8 mouse cellular contexts compared by ENCODE assay signal in genomic region chr3:95903753-95904502, GRCm38 (mm10). TPM values are rescaled to one million over a fixed set of nuclear protein-coding genes. Genes with fewer than 3 reads are reported as not detected.
DNase-seq lines count a peak whose midpoint lies in the region; ATAC-seq and TF ChIP-seq lines count a peak whose summit lies in the region.

No protein-coding gene starts in this region.

- no peaks in the 10 kb centered on the region for H3K36me3 ChIP-seq in embryonic facial prominence, embryonic 13.5 days
- H3K36me3 ChIP-seq in intestine, embryonic 14.5 days (ENCODE audit: control insufficient read depth, insufficient read depth, low read length), result no peaks in the 10 kb centered on the region
- no peaks in the 10 kb centered on the region for H3K36me3 ChIP-seq in liver, embryonic 14.5 days (replicated peaks; ENCODE audit: control insufficient read depth, insufficient read depth, low read depth)

- H3K9me3 ChIP-seq in embryonic facial prominence, embryonic 13.5 days, result no peaks in the 10 kb centered on the region
- H3K9me3 ChIP-seq in intestine, embryonic 14.5 days (ENCODE audit: control insufficient read depth, low read length), result no peaks in the 10 kb centered on the region
- H3K9me3 ChIP-seq in liver, embryonic 14.5 days (ENCODE audit: control insufficient read depth, low read length), result no peaks in the 10 kb centered on the region

- peaks cover 10% of the 10 kb centered on the region for H3K4me1 ChIP-seq in bone marrow macrophage, adult 2 months (ENCODE audit: control insufficient read depth, insufficient read depth, low read length)
- H3K4me1 ChIP-seq in embryonic facial prominence, embryonic 13.5 days, result peaks cover 43% of the 10 kb centered on the region
- H3K4me1 ChIP-seq in intestine, embryonic 14.5 days (replicated peaks; ENCODE audit: control insufficient read depth, insufficient read depth, low read length), result peaks cover 22% of the 10 kb centered on the region
- peaks cover 0 to 14% of the 10 kb centered on the region in 2 experiments; a peak in 2 of 4 replicates for H3K4me1 ChIP-seq in liver, embryonic 14.5 days (replicated peaks; ENCODE audit: control insufficient read depth in 2 of 2, insufficient read depth in 2 of 2, low read length in 1 of 2)

- no peak for TF ChIP-seq EP300 in liver, embryonic 14.5 days (IDR thresholded peaks at IDR 0.05; ENCODE audit: low read depth)

- H3K27me3 ChIP-seq in embryonic facial prominence, embryonic 13.5 days, result peaks cover 9% of the 10 kb centered on the region; the same call in 1 of the 2 replicates
- H3K27me3 ChIP-seq in intestine, embryonic 14.5 days (replicated peaks; ENCODE audit: control insufficient read depth, insufficient read depth, low read length), result no peaks in the 10 kb centered on the region
- peaks cover 47% of the 10 kb centered on the region for H3K27me3 ChIP-seq in liver, embryonic 14.5 days (ENCODE audit: control insufficient read depth, insufficient read depth, low read length)

- peak overlapping the region; percentile 92 for H3K4me2 ChIP-seq in embryonic facial prominence, embryonic 13.5 days
- peak overlapping the region; percentile 78 for H3K4me2 ChIP-seq in intestine, embryonic 14.5 days (ENCODE audit: low read length)
- H3K4me2 ChIP-seq in liver, embryonic 14.5 days (ENCODE audit: low read depth), result peak overlapping the region; percentile 60

- peak overlapping the region; percentile 27 for H3K4me3 ChIP-seq in bone marrow macrophage, adult 2 months (ENCODE audit: insufficient read depth, low read length)
- peak overlapping the region; percentile 45 for H3K4me3 ChIP-seq in embryonic facial prominence, embryonic 13.5 days
- peak overlapping the region; percentile 36; the same call in 1 of the 2 replicates for H3K4me3 ChIP-seq in intestine, embryonic 14.5 days (ENCODE audit: low read depth, low read length)
- H3K4me3 ChIP-seq in liver, embryonic 14.5 days (ENCODE audit: insufficient read depth in 1 of 2, low read depth in 2 of 2, low read length in 2 of 2), result peak overlapping the region; percentile 16 to 24; a peak in 2 of 4 replicates

- peak overlapping the region; percentile 67 for H3K9ac ChIP-seq in embryonic facial prominence, embryonic 13.5 days
- peak overlapping the region; percentile 26 for H3K9ac ChIP-seq in intestine, embryonic 14.5 days (ENCODE audit: low read length)
- peak overlapping the region; percentile 13; the same call in 1 of the 2 replicates for H3K9ac ChIP-seq in liver, embryonic 14.5 days (replicated peaks)

- no peak overlapping the region for H3K27ac ChIP-seq in bone marrow macrophage, adult 2 months (ENCODE audit: insufficient read depth, low read depth, low read length)
- H3K27ac ChIP-seq in embryonic facial prominence, embryonic 13.5 days, result peak overlapping the region; percentile 24
- H3K27ac ChIP-seq in intestine, embryonic 14.5 days (ENCODE audit: low read depth), result no peak overlapping the region
- peak overlapping the region; percentile 34; the same call in 1 of the 2 replicates for H3K27ac ChIP-seq in liver, embryonic 14.5 days

- TF ChIP-seq POLR2A in bone marrow macrophage, adult 2 months (IDR thresholded peaks at IDR 0.05; ENCODE audit: borderline replicate concordance, low read depth, low read length), result no peak

- TF ChIP-seq CTCF in bone marrow macrophage, adult 2 months (IDR thresholded peaks at IDR 0.05; ENCODE audit: low read depth, low read length), result no peak
- no peak for TF ChIP-seq CTCF in liver, embryonic 14.5 days (IDR thresholded peaks at IDR 0.05; ENCODE audit: low read depth)

- no peak for ATAC-seq in embryonic facial prominence, embryonic 13.5 days (ENCODE audit: insufficient number of reproducible peaks, insufficient read depth, low FRiP score, low TSS enrichment, low read depth)
- ATAC-seq in intestine, embryonic 14.5 days (replicated peaks; ENCODE audit: low FRiP score, low TSS enrichment, low read depth), result no peak
- ATAC-seq in liver, embryonic 14.5 days (ENCODE audit: insufficient read depth), result peak; percentile 66

- 4% methylated on average over 15 of the region's 15 CpGs for WGBS in embryonic facial prominence, embryonic 13.5 days
- WGBS in intestine, embryonic 14.5 days, result 4% methylated on average over 15 of the region's 15 CpGs
- 14% methylated on average over 15 of the region's 15 CpGs for whole genome bisulfite sequencing in liver, embryonic 14.5 days (ENCODE audit: insufficient replicate concordance)

- no peak for DNase-seq in intestine, embryonic 14.5 days (ENCODE audit: low spot score)
- no peak for DNase-seq in liver, embryonic 14.5 days (ENCODE audit: low read depth in 3 of 3, low spot score in 3 of 3)
- no peak for DNase-seq in frontal cortex, adult 2 months (ENCODE audit: extremely low spot score in 1 of 2, low spot score in 1 of 2)
- DNase-seq in thymus, postnatal 36 days, result no peak
- no peak for DNase-seq in cerebellum, adult 9-11 months
- DNase-seq in thymus, postnatal 14 days, result no peak

RNA-seq across cellular contexts. Expression of gene Car14, which starts 0.6 kb away (rescaled TPM):
- not detected in 2 replicates for polyA plus RNA-seq in bone marrow macrophage, adult 2 months (2012; ENCODE audit: insufficient read depth, insufficient read length, missing spikeins)
- polyA plus RNA-seq in embryonic facial prominence, embryonic 13.5 days (2015; fragmentation: Nextera tagmentation; extraction: Ambion mirVana), result 14.5 and 16.6 TPM in 2 replicates
- 2.7 and 4.3 TPM in 2 replicates for polyA plus RNA-seq in intestine, embryonic 14.5 days (2014; fragmentation: Nextera tagmentation; extraction: Ambion mirVana)
- polyA plus RNA-seq in liver, embryonic 14.5 days (2012; rRNA removed), result 4.8 and 5.3 TPM in 2 replicates
- 9.3 and 11.1 TPM in 2 replicates for polyA plus RNA-seq in liver, embryonic 14.5 days (2014; fragmentation: Nextera tagmentation; extraction: Ambion mirVana)
- 12.8 and 14.6 TPM in 2 replicates for polyA plus RNA-seq in frontal cortex, adult 2 months (2012; rRNA removed)

RNA-seq across cellular contexts. Expression of gene Aph1a, which starts 10.2 kb away (rescaled TPM):
- polyA plus RNA-seq in bone marrow macrophage, adult 2 months (2012; ENCODE audit: insufficient read depth, insufficient read length, missing spikeins), result 116 and 118 TPM in 2 replicates
- 29.6 and 32.3 TPM in 2 replicates for polyA plus RNA-seq in embryonic facial prominence, embryonic 13.5 days (2015; fragmentation: Nextera tagmentation; extraction: Ambion mirVana)
- polyA plus RNA-seq in intestine, embryonic 14.5 days (2014; fragmentation: Nextera tagmentation; extraction: Ambion mirVana), result 40.4 and 44.1 TPM in 2 replicates
- 26.2 and 28.6 TPM in 2 replicates for polyA plus RNA-seq in liver, embryonic 14.5 days (2012; rRNA removed)
- 14.0 and 16.1 TPM in 2 replicates for polyA plus RNA-seq in liver, embryonic 14.5 days (2014; fragmentation: Nextera tagmentation; extraction: Ambion mirVana)
- 70.6 and 75.5 TPM in 2 replicates for polyA plus RNA-seq in frontal cortex, adult 2 months (2012; rRNA removed)

RNA-seq across cellular contexts. Expression of gene BC028528, which starts 12.1 kb away (rescaled TPM):
- 145 and 162 TPM in 2 replicates for polyA plus RNA-seq in bone marrow macrophage, adult 2 months (2012; ENCODE audit: insufficient read depth, insufficient read length, missing spikeins)
- polyA plus RNA-seq in embryonic facial prominence, embryonic 13.5 days (2015; fragmentation: Nextera tagmentation; extraction: Ambion mirVana), result 17.9 and 18.6 TPM in 2 replicates
- polyA plus RNA-seq in intestine, embryonic 14.5 days (2014; fragmentation: Nextera tagmentation; extraction: Ambion mirVana), result 20.8 and 23.9 TPM in 2 replicates
- 3.2 and 5.1 TPM in 2 replicates for polyA plus RNA-seq in liver, embryonic 14.5 days (2012; rRNA removed)
- polyA plus RNA-seq in liver, embryonic 14.5 days (2014; fragmentation: Nextera tagmentation; extraction: Ambion mirVana), result 3.8 and 5.1 TPM in 2 replicates
- 15.0 and 16.2 TPM in 2 replicates for polyA plus RNA-seq in frontal cortex, adult 2 months (2012; rRNA removed)

RNA-seq across cellular contexts. Expression of gene Ciart, which starts 21.9 kb away (rescaled TPM):
- polyA plus RNA-seq in bone marrow macrophage, adult 2 months (2012; ENCODE audit: insufficient read depth, insufficient read length, missing spikeins), result 1.6 and 1.7 TPM in 2 replicates
- polyA plus RNA-seq in embryonic facial prominence, embryonic 13.5 days (2015; fragmentation: Nextera tagmentation; extraction: Ambion mirVana), result 7.0 and 7.8 TPM in 2 replicates
- 6.7 and 7.9 TPM in 2 replicates for polyA plus RNA-seq in intestine, embryonic 14.5 days (2014; fragmentation: Nextera tagmentation; extraction: Ambion mirVana)
- 0.57 and 0.73 TPM in 2 replicates for polyA plus RNA-seq in liver, embryonic 14.5 days (2012; rRNA removed)
- 0.32 and 0.53 TPM in 2 replicates for polyA plus RNA-seq in liver, embryonic 14.5 days (2014; fragmentation: Nextera tagmentation; extraction: Ambion mirVana)
- polyA plus RNA-seq in frontal cortex, adult 2 months (2012; rRNA removed), result 37.2 and 42.7 TPM in 2 replicates

RNA-seq across cellular contexts. Expression of gene Anp32e, which starts 25.1 kb away (rescaled TPM):
- polyA plus RNA-seq in bone marrow macrophage, adult 2 months (2012; ENCODE audit: insufficient read depth, insufficient read length, missing spikeins), result 134 and 150 TPM in 2 replicates
- polyA plus RNA-seq in embryonic facial prominence, embryonic 13.5 days (2015; fragmentation: Nextera tagmentation; extraction: Ambion mirVana), result 241 and 251 TPM in 2 replicates
- 54.3 and 61.2 TPM in 2 replicates for polyA plus RNA-seq in intestine, embryonic 14.5 days (2014; fragmentation: Nextera tagmentation; extraction: Ambion mirVana)
- 39.5 and 104 TPM in 2 replicates for polyA plus RNA-seq in liver, embryonic 14.5 days (2012; rRNA removed)
- 39.5 and 45.3 TPM in 2 replicates for polyA plus RNA-seq in liver, embryonic 14.5 days (2014; fragmentation: Nextera tagmentation; extraction: Ambion mirVana)
- polyA plus RNA-seq in frontal cortex, adult 2 months (2012; rRNA removed), result 117 and 123 TPM in 2 replicates

Comparison
In these comparisons a context has a peak if more than half of its experiments do, and no peak if none do; other contexts are left out.
1. H3K27ac ChIP-seq: peak in embryonic facial prominence, embryonic 13.5 days (single experiment) and liver, embryonic 14.5 days (single experiment); none in bone marrow macrophage, adult 2 months (single experiment) and intestine, embryonic 14.5 days (single experiment).
2. H3K9ac ChIP-seq: peak in every context shown above with its lines; median percentile 67 in embryonic facial prominence, embryonic 13.5 days; 26 in intestine, embryonic 14.5 days; 13 in liver, embryonic 14.5 days.
3. Peak in every context shown above with its lines, with median percentiles within 50 percentile points of each other: H3K4me3 ChIP-seq and H3K4me2 ChIP-seq.